Mouse (Mus musculus) MEL (cell line): ENCODE measurements around the gene Gdf5. TPM values are rescaled to one million over a fixed set of nuclear protein-coding genes. Genes with fewer than 3 reads are reported as not detected.
A peak's percentile ranks its signal among the peaks of the same experiment; 100 is the strongest.

Experiments used
- DNase-seq: peaks from one replicate; pipeline ENCODE4 v3.0.0; 2011; ENCODE audit warnings: low read depth, low spot score
- H3K27ac ChIP-seq: 2 replicates; pipeline ENCODE4 v1.5.1; 2012; ENCODE audit warnings: low read depth, mild to moderate bottlenecking, control low read depth, low read length, moderate library complexity; ENCODE audit not compliant: control insufficient read depth
- H3K27me3 ChIP-seq, 2 experiments: fragments of 150-350 bp in 1 of 2; sonication (generic) in 1 of 2; 2 replicates each; pipeline ENCODE4 v1.6.1; 2012; ENCODE audit warnings: low read length in 2 of 2, mild to moderate bottlenecking in 2 of 2, improper control_type of control experiment in 1 of 2, moderate library complexity in 1 of 2; ENCODE audit not compliant: insufficient read depth in 2 of 2, control insufficient read depth in 1 of 2
- H3K36me3 ChIP-seq, 2 experiments: 2 replicates each; pipeline ENCODE4 v1.6.1; 2012 to 2014; ENCODE audit warnings: low read length in 2 of 2, improper control_type of control experiment in 1 of 2, inconsistent platforms in 1 of 2, mild to moderate bottlenecking in 1 of 2; ENCODE audit not compliant: insufficient read depth in 2 of 2, control insufficient read depth in 1 of 2
- H3K4me1 ChIP-seq, 2 experiments: fragments of 150-350 bp in 1 of 2; sonication (generic) in 1 of 2; 2 replicates each; pipeline ENCODE4 v1.6.1; 2012; ENCODE audit warnings: low read length in 2 of 2, improper control_type of control experiment in 1 of 2, mild to moderate bottlenecking in 1 of 2; ENCODE audit not compliant: insufficient read depth in 2 of 2, control insufficient read depth in 1 of 2
- H3K4me3 ChIP-seq, 2 experiments: fragments of 150-350 bp in 1 of 2; sonication (generic) in 1 of 2; 2 replicates each; pipeline ENCODE4 v1.5.1; 2012; ENCODE audit warnings: low read depth in 2 of 2, low read length in 2 of 2, mild to moderate bottlenecking in 2 of 2, moderate library complexity in 2 of 2, control low read depth in 1 of 2, improper control_type of control experiment in 1 of 2; ENCODE audit not compliant: control insufficient read depth in 1 of 2, insufficient read depth in 1 of 2
- H3K79me2 ChIP-seq: 2 replicates; pipeline ENCODE4 v1.6.1; 2012; ENCODE audit warnings: mild to moderate bottlenecking, low read length, moderate library complexity; ENCODE audit not compliant: control insufficient read depth, poor library complexity, insufficient read depth
- H3K9ac ChIP-seq: 2 replicates; pipeline ENCODE4 v1.6.1; 2012; ENCODE audit warnings: low read depth, mild to moderate bottlenecking, control low read depth, low read length, moderate library complexity; ENCODE audit not compliant: control insufficient read depth, poor library complexity, severe bottlenecking
- H3K9me3 ChIP-seq: fragments of 150-350 bp; sonication (generic); replicated peaks from 2 replicates; pipeline ENCODE4 v1.6.1; 2012; ENCODE audit warnings: mild to moderate bottlenecking, low read length, improper control_type of control experiment, moderate library complexity; ENCODE audit not compliant: insufficient read depth
- CHD1 ChIP-seq: IDR thresholded peaks from 2 replicates; pipeline ENCODE4 v1.6.1; 2012; ENCODE audit warnings: low read depth, mild to moderate bottlenecking, inconsistent platforms, low read length, improper control_type of control experiment
- CTCF ChIP-seq, 3 experiments: IDR thresholded peaks in 2 of 3; conservative IDR thresholded peaks in 1 of 3; 2 replicates each; pipeline ENCODE4 v1.5.1; 2011 to 2012; ENCODE audit warnings: low read length in 3 of 3, low read depth in 2 of 3, mild to moderate bottlenecking in 2 of 3, improper control_type of control experiment in 1 of 3, inconsistent platforms in 1 of 3, mixed read lengths in 1 of 3, moderate library complexity in 1 of 3; ENCODE audit not compliant: control insufficient read depth in 1 of 3, insufficient read depth in 1 of 3, poor library complexity in 1 of 3, severe bottlenecking in 1 of 3
- E2F4 ChIP-seq: IDR thresholded peaks from 2 replicates; pipeline ENCODE4 v1.6.1; 2011; ENCODE audit warnings: low read depth, low read length, improper control_type of control experiment, borderline replicate concordance
- ELF1 ChIP-seq: IDR thresholded peaks from 2 replicates; pipeline ENCODE4 v1.6.1; 2014; ENCODE audit warnings: low read depth, mild to moderate bottlenecking, inconsistent platforms, low read length, improper control_type of control experiment, moderate library complexity
- ETS1 ChIP-seq: IDR thresholded peaks from 2 replicates; pipeline ENCODE4 v1.6.1; 2012; ENCODE audit warnings: low read depth, mild to moderate bottlenecking, inconsistent platforms, low read length, improper control_type of control experiment, moderate library complexity
- GABPA ChIP-seq: IDR thresholded peaks from 2 replicates; pipeline ENCODE4 v1.6.1; 2012; ENCODE audit warnings: low read depth, mild to moderate bottlenecking, inconsistent platforms, low read length, improper control_type of control experiment, moderate library complexity
- MAZ ChIP-seq: IDR thresholded peaks from 2 replicates; pipeline ENCODE4 v1.6.1; 2012; ENCODE audit warnings: low read depth, mild to moderate bottlenecking, inconsistent platforms, low read length, improper control_type of control experiment
- MEF2A ChIP-seq: IDR thresholded peaks from 2 replicates; pipeline ENCODE4 v1.6.1; 2014; ENCODE audit warnings: low read depth, mild to moderate bottlenecking, inconsistent platforms, low read length, improper control_type of control experiment; ENCODE audit not compliant: poor library complexity, insufficient replicate concordance, severe bottlenecking; ENCODE audit errors: extremely low read depth
- MXI1 ChIP-seq: IDR thresholded peaks from 2 replicates; pipeline ENCODE4 v1.6.1; 2011; ENCODE audit warnings: mild to moderate bottlenecking, low read depth, low read length, improper control_type of control experiment
- MYB ChIP-seq: IDR thresholded peaks from 2 replicates; pipeline ENCODE4 v1.6.1; 2011; ENCODE audit warnings: mild to moderate bottlenecking, low read depth, low read length, improper control_type of control experiment
- NELFE ChIP-seq: IDR thresholded peaks from 2 replicates; pipeline ENCODE4 v1.6.1; 2011; ENCODE audit warnings: low read depth, low read length, improper control_type of control experiment
- SMC3 ChIP-seq: IDR thresholded peaks from 2 replicates; pipeline ENCODE4 v1.6.1; 2011; ENCODE audit warnings: low read depth, low read length, improper control_type of control experiment
- TAL1 ChIP-seq: IDR thresholded peaks from 2 replicates; pipeline ENCODE4 v1.6.1; 2012; ENCODE audit warnings: mild to moderate bottlenecking, inconsistent platforms, low read length, moderate library complexity, mixed read lengths
- ZC3H11A ChIP-seq: IDR thresholded peaks from 2 replicates; pipeline ENCODE4 v1.6.1; 2012; ENCODE audit warnings: low read depth, mild to moderate bottlenecking, inconsistent platforms, low read length, improper control_type of control experiment
- ZKSCAN1 ChIP-seq: IDR thresholded peaks from 2 replicates; pipeline ENCODE4 v1.6.1; 2012; ENCODE audit warnings: low read depth, mild to moderate bottlenecking, inconsistent platforms, low read length, improper control_type of control experiment, moderate library complexity
- ZMIZ1 ChIP-seq: IDR thresholded peaks from 2 replicates; pipeline ENCODE4 v1.6.1; 2012; ENCODE audit warnings: low read depth, mild to moderate bottlenecking, inconsistent platforms, low read length, improper control_type of control experiment, moderate library complexity
- polyA plus RNA-seq, 2 experiments: library from polyadenylated mRNA; stranded (reverse) in 1 of 2; unstranded in 1 of 2; fragments of >175 nt in 1 of 2; fragments of >200 nt in 1 of 2; gene quantifications; 2 replicates each; pipeline versions ENCODE4 v1.2.1 to v1.2.4; 2012; ENCODE audit warnings: low replicate concordance in 2 of 2, low read depth in 1 of 2; ENCODE audit not compliant: insufficient read length in 2 of 2, insufficient read depth in 1 of 2, missing spikeins in 1 of 2
- total RNA-seq: library from RNA; depleted of rRNA; stranded (reverse); fragments of 300-350 nt; gene quantifications from 2 replicates; pipeline ENCODE4 v1.2.3, GENCODE M21; 2012

Gene Gdf5
- total and polyA plus RNA-seq, 3 experiments: 0.06 TPM; not detected in 2

GRCm38 (mm10) chr2:155940681-155941080 lies 4.5 kb downstream of the Gdf5 start, which contains the start of gene Gm15557:
TSS of gene Gm15557 (plus strand) at chr2:155940728.
- DNase-seq: no peak
- no peaks in the 10 kb centered on the region for H3K9me3 ChIP-seq
- TF ChIP-seq NELFE (no peak), TAL1 (no peak), MAZ (no peak), CTCF (IDR thresholded peaks at IDR 0.05 in 2 of 3, conservative IDR thresholded peaks at IDR 0.05 in 1 of 3; ENCODE audit: control insufficient read depth in 1 of 3, insufficient read depth in 1 of 3, low read depth in 2 of 3, low read length in 3 of 3, poor library complexity in 1 of 3, severe bottlenecking in 1 of 3) (no peak), ZKSCAN1 (no peak), CHD1 (no peak), MXI1 (no peak), MYB (no peak), GABPA (no peak), ETS1 (no peak), ZC3H11A (no peak), ZMIZ1 (no peak), E2F4 (no peak), MEF2A (no peak), SMC3 (no peak)

GRCm38 (mm10) chr2:155939897-155940529 lies 5.2 kb downstream of the Gdf5 start:
- no peaks in the 10 kb centered on the region for H3K4me1 ChIP-seq
- no peaks in the 10 kb centered on the region for H3K79me2 ChIP-seq
- no peak overlapping the region for H3K4me3 ChIP-seq
- no peaks in the 10 kb centered on the region for H3K36me3 ChIP-seq
- no peaks in the 10 kb centered on the region for H3K9me3 ChIP-seq
- peak; percentile 29 for DNase-seq
- no peak for TF ChIP-seq MEF2A
- TF ChIP-seq ELF1: peak; percentile 50; the same call in 1 of the 2 replicates
- peaks cover 0 to 4% of the 10 kb centered on the region in 2 experiments; a peak in 3 of 4 replicates for H3K27me3 ChIP-seq
- H3K9ac ChIP-seq: no peak overlapping the region
- H3K27ac ChIP-seq: no peak overlapping the region

More at GRCm38 (mm10) chr2:155940681-155941080, 4.5 kb downstream of the Gdf5 start, which contains the start of gene Gm15557:
- no peaks in the 10 kb centered on the region for H3K79me2 ChIP-seq
- H3K4me3 ChIP-seq: no peak within 1 kb of the TSS
- H3K4me1 ChIP-seq: no peaks in the 10 kb centered on the region
- H3K27me3 ChIP-seq: no peaks in the 10 kb centered on the region; a peak in 2 of 4 replicates
- no peaks in the 10 kb centered on the region for H3K36me3 ChIP-seq
- H3K9ac ChIP-seq: no peak within 1 kb of the TSS
- H3K27ac ChIP-seq: no peak within 1 kb of the TSS
